Mouse (Mus musculus) embryo, embryonic 11 days (tissue): ENCODE data around the gene Slc12a6.

ENCODE experiments used
- DNase-seq: peaks from one replicate; pipeline ENCODE4 v3.0.0-alpha.2; 2015

Gene Slc12a6

GRCm38 (mm10) chr2:112332051-112332898 is 66.7 kb downstream of the Slc12a6 start:
- no peak for DNase-seq

- no peak for DNase-seq
Observed at GRCm38 (mm10) chr2:112337211-112337610, 71.6 kb downstream of the Slc12a6 start.

GRCm38 (mm10) chr2:112339736-112340135 is 74.1 kb downstream of the Slc12a6 start:
- DNase-seq, result no peak

GRCm38 (mm10) chr2:112341117-112341516 is 75.5 kb downstream of the Slc12a6 start:
- DNase-seq, result no peak

- no peak for DNase-seq
Observed at GRCm38 (mm10) chr2:112348246-112348645, 82.6 kb downstream of the Slc12a6 start.

GRCm38 (mm10) chr2:112353685-112354455 is 88.2 kb downstream of the Slc12a6 start:
- no peak for DNase-seq

- no peak for DNase-seq
Observed at GRCm38 (mm10) chr2:112359611-112360010, 94.0 kb downstream of the Slc12a6 start.

- no peak for DNase-seq
Observed at GRCm38 (mm10) chr2:112360012-112360780, 94.6 kb downstream of the Slc12a6 start.

GRCm38 (mm10) chr2:112360781-112361169 is 95.2 kb downstream of the Slc12a6 start:
- no peak for DNase-seq

- DNase-seq, result peak; percentile 2
Observed at GRCm38 (mm10) chr2:112367222-112367621, 101.6 kb downstream of the Slc12a6 start.

GRCm38 (mm10) chr2:112367726-112368673 is 102.4 kb downstream of the Slc12a6 start, which contains the start of gene Emc4:
TSS of gene Emc4 (minus strand) at chr2:112368027.
- peak; percentile 93 for DNase-seq

GRCm38 (mm10) chr2:112369941-112370340 is 104.3 kb downstream of the Slc12a6 start:
- DNase-seq, result no peak

GRCm38 (mm10) chr2:112373141-112373540 is 107.5 kb downstream of the Slc12a6 start:
- DNase-seq, result no peak

GRCm38 (mm10) chr2:112374610-112375009 is 109.0 kb downstream of the Slc12a6 start:
- no peak for DNase-seq

GRCm38 (mm10) chr2:112378973-112379898 is 113.6 kb downstream of the Slc12a6 start, which contains the start of gene Katnbl1:
TSS of gene Katnbl1 (plus strand) at chr2:112379211.
- DNase-seq, result peak; percentile 97

- DNase-seq, result no peak
Observed at GRCm38 (mm10) chr2:112380131-112380530, 114.5 kb downstream of the Slc12a6 start.

GRCm38 (mm10) chr2:112381219-112381618 is 115.6 kb downstream of the Slc12a6 start:
- no peak for DNase-seq

GRCm38 (mm10) chr2:112390843-112391242 is 125.2 kb downstream of the Slc12a6 start:
- no peak for DNase-seq

- DNase-seq, result no peak
Observed at GRCm38 (mm10) chr2:112391346-112392000, 125.8 kb downstream of the Slc12a6 start.

GRCm38 (mm10) chr2:112392689-112393088 is 127.1 kb downstream of the Slc12a6 start:
- DNase-seq, result no peak
